Mouse (Mus musculus): Measurements from ENCODE around the gene Krt10. TPM values are rescaled to one million over a fixed set of nuclear protein-coding genes. Genes with fewer than 3 reads are reported as not detected.

The Krt10 gene
- total RNA-seq (2021), result 1 to 10 TPM; 8.6 to 9.5 TPM

GRCm38 (mm10) chr11:99389264-99389663 is at the start of gene Krt10:
Krt10 (minus strand) TSS chr11:99389364.
- DNase-seq, result no peak

GRCm38 (mm10) chr11:99437972-99438371 is 48.8 kb upstream of the Krt10 start, which contains the start of gene Krt20:
Krt20 (minus strand) TSS chr11:99438150.
- no peak for DNase-seq

DNA sequence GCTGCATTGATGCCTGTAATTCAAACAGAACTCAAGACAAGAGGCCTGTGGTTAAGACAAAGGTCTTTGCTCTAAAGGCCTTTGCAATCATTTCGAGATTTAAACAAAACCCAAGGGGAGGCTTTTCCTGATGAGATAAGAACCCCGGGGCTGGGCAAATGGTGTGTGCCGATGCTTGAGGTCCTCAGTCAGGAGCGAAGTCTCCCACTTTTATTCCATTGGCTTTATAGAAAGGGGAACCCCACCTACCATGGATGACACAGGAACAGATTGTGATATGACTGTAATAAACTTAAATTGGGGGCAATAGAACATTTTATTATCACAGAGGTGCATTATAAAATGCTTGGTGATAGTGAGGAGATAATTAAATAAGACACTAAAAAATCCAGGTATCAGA is 47.5 kb upstream of the Krt10 start:
- no peak for DNase-seq

GRCm38 (mm10) chr11:99430670-99431069 is 41.5 kb upstream of the Krt10 start:
- DNase-seq, result peak; percentile 33

- no peak for DNase-seq
These were observed 33.0 kb upstream of the Krt10 start, which contains the start of gene Krt12 for GRCm38 (mm10) chr11:99422159-99422558. Krt12 (minus strand) TSS chr11:99422259.

- DNase-seq, result no peak
These were observed 31.4 kb upstream of the Krt10 start for GRCm38 (mm10) chr11:99420586-99420985.

GRCm38 (mm10) chr11:99417819-99418218 is 28.7 kb upstream of the Krt10 start:
- DNase-seq, result no peak

DNA sequence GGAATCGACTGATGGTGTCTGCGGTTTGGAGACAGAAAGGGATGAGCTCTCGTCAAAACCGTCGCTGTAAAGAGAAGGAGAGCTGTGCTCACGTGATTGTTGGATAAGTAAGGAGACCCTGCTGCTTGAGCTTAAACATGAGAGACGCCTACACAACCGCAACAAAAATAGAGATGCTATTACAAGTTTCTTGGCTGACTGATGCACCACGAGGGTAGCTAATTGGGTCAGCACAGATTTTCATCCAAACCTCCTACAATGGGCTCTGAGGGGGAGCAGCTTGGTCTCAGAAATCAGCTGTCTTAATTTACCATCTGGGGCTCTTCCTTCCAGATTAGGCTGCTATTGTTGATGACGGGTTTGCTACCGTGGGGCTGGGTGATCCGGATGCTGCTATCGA is 27.7 kb upstream of the Krt10 start:
- DNase-seq, result no peak

DNA sequence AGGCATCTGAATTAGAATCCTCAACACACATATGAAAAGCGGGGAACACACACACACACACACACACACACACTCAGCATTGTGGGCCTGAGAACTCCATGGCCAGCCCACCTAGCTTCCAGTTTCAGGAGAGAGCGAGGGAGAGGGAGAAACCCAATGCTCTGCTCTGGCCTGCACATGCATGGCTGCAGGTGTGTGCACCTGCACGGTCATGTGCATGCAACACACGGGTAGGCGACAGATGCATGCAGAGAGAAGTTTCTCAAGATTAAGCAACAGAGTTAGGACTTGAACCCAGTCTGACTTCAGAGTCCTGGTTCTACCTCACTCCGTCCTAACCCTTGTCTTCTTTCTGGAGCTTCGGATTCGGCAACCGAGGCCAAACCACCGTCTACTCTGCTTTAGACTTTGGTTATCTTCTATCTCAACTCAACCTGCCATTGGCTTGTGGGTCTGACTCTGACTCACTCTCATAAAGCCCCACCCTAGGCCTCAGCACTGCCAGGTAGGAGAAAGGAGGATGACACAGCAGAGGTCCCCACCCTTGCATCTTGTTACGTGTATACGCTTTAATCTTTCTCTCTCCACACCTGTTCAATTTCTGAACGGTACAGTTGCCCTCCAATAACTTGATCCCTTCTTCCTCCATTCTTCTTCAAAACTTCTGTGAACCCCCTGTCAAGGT is 25.4 kb upstream of the Krt10 start:
- DNase-seq, result no peak

DNA sequence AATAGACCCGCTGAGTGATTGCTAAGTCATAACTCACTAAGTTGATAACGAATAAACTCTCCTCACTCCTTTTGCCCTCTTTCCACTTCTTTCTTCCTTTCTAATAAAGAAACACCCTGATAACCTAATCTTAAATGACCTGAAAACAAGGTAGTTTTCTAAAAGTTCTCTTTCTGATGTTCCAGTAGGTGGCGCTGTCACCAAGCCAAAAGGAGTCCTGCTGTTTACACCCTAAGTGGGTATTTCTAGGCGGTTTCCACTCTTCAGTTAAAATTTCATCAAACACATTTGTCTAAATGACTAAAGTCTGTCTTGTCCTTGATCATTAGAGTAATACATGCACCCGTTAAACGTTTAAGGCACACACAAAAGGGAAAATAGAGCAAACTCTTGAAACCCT is 24.1 kb upstream of the Krt10 start:
- peak; percentile 54 for DNase-seq

- no peak for DNase-seq
These were observed 17.0 kb upstream of the Krt10 start for GRCm38 (mm10) chr11:99406186-99406585.

DNA sequence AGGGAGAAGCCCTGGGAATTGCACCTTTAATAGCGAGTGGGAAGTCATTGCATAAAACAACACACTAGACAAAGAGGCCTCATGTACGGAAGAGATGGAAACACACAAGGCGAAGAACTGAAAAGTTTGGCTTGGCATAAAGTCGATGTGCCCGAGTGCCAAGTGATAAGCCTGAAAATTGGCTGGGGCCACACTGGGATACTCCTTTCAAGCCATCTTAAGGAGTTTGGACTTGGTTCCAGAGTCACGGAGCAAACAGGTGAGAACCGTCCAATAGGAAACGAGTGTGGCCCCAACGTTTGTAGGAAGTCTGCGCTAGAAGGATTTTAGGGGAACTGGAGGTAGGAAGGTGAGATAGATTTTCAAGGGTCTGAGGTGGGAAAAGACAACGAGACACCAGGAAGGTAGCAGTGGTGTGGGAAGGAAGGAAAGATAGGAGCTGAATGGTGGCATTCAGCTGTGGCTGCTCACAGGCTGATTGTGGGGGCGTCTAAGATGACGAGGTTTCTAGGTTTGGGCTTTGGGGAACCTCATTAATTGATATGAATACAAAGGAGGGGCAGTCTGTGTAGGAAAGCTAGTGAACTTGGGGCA is 10.9 kb upstream of the Krt10 start:
- DNase-seq, result no peak

- DNase-seq, result no peak
These were observed 9.7 kb upstream of the Krt10 start for GRCm38 (mm10) chr11:99398832-99399231.

- DNase-seq, result no peak
These were observed 8.9 kb upstream of the Krt10 start for GRCm38 (mm10) chr11:99398084-99398483.

DNA sequence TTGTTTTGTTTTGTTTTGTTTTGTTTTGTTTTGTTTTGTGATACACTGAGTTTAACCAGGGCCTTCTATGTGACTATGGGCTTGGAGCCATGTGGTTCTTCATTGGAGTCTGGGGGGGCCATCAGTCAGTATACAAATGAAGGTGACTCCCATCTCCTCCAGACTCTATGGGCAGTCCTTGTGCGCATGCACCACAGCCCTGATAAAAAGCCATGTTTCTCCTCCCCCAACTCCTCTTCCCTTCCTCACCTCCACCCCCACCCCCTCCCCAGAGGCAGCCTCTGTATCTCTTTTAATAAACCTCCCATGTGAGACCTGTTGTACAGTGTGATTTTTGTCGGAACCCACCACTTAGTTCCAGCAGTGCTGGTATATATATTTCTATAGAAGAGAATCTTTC is 7.5 kb upstream of the Krt10 start:
- DNase-seq, result no peak

DNA sequence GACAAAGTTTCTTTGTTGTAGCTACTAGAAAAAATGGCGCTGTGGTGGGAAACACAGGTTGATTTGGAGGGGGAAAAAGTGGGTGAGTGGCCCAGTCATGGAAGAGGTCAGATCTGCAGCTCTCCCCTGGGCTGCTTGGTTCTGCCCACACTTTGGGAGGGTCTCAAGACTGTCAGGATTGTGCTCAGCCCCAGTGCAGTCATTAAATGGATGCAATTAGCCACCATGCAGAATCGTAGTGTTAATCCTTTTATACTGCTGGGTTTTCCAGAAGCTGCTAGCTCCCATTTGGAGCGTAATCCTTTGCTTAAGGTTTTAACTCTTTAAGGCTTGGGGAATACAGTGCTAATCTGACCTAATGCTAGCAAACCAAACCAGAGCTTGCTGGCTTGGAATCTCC is 6.9 kb upstream of the Krt10 start:
- DNase-seq, result no peak

- DNase-seq, result no peak
These were observed 3.3 kb upstream of the Krt10 start for GRCm38 (mm10) chr11:99392492-99392891.

DNA sequence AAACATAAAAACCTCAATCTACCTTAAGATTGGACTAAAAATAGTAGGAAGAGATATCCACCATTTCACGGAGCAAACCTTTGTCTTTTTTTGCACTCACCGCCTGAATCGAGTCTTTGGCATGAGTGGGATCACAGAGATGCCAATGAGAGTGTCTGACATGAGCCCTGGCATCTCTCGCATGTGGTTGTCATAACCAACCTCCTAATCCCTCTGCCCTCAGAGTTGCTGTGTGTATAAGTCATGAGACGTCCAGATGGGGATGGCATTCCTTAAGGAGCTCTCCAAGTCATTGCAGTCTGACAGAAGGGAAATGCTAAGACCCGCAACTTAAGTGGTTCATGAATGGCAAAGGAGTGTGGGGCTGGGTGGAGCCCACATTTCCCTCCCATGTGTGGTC is 2.2 kb upstream of the Krt10 start:
- no peak for DNase-seq

DNA sequence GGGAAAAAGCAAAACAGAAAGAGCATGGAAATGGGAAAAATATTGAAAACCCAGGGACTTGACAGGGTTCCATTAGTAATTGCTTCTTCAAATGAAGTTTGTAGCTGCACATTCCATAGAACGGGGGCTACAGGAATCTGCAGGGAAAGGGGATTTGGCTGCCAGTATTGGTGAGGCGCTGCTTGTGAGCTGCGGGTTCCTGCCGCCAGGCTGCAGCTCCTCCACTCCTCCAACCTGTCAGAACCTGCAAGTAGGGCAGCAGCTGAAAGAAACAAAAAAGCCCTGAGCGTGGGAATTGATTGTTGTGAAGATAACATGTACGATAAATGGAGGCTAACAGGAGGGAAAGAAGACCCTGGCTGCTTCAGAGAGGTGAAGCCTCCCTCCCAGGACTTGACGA is 1.7 kb upstream of the Krt10 start:
- DNase-seq, result no peak

- no peak for DNase-seq
These were observed 503 bp downstream of the Krt10 start for GRCm38 (mm10) chr11:99388661-99389060.

GRCm38 (mm10) chr11:99385813-99386721 is 3.1 kb downstream of the Krt10 start:
- peak; percentile 93 for DNase-seq

GRCm38 (mm10) chr11:99379568-99379967 is 9.6 kb downstream of the Krt10 start:
- DNase-seq, result peak; percentile 81

DNA sequence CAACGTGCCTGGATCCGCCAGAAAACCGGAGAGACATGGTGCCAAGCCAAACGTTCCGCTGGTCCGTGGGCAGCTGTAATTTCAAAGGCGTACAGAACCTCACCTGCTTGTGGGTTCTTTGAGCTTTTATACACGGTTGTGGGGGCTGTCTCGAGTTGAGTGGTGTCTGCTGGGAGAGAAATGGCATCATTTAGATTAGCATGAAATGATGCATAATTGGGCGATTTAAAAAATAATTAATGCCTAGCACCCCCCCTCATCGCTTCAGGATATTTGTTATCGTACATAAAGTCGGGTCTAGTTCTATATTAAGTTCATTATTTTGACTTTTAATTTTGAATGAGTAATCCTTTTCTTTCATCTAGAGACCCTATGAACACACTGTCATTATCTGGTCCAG is 14.4 kb downstream of the Krt10 start, which contains the start of gene Krt28:
TSS of gene Krt28 (minus strand) at position 101 of the 400 bp plus-strand sequence.
- DNase-seq, result no peak

Measured in heart, postnatal 4 days (tissue).